Comparison of ENCODE assay signal across 9 mouse cellular contexts in the genomic region with DNA sequence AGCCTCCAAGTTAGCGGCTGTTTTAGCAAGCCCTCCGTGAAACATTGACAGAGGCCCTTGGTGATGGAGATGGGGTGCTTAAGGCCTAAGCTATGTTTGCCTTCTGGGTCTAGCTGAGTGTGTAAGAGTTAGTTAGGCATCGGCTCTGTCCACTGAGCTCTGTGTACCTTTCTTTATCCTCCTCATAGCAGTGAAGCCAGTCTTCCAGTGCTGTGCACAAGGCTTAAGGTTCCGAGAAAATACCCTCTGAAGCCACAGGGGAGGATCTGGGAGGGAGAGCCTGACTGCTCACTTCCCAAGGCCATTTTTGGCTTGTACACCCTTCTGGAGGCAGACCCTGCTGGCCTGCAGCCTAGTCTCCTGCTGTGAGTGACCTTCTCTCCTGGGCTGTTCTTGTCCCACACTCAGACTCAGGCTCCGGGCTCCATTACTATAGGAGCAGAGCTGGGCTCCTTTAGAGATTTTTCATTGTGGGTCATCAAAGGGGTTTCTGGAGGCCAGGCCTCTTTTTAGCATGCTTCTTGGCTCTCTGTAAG. TPM values are rescaled to one million over a fixed set of nuclear protein-coding genes. Genes with fewer than 3 reads are reported as not detected.
DNase-seq lines count a peak whose midpoint lies in the region; ATAC-seq lines count a peak whose summit lies in the region.
"Had no signal": no experiment of that assay in that cellular context is flagged by ENCODE, and none has a peak within 500 bp of the region (broad histone marks: within the 10 kb centered on the region; RNA-seq: fewer than 3 reads in every experiment).

No protein-coding gene starts in this region.

- no peaks in the 10 kb centered on the region for H3K9me3 ChIP-seq in heart, embryonic 10.5 days
- no peaks in the 10 kb centered on the region for H3K9me3 ChIP-seq in forebrain, embryonic 13.5 days (replicated peaks)
- H3K9me3 ChIP-seq: lung, embryonic 15.5 days had no signal

- H3K27ac ChIP-seq in heart, embryonic 10.5 days, result no peak overlapping the region
- peak overlapping the region; percentile 77; the same call in 1 of the 2 replicates for H3K27ac ChIP-seq in forebrain, embryonic 13.5 days
- H3K27ac ChIP-seq: lung, embryonic 15.5 days had no signal

- peak; percentile 95 for DNase-seq in heart, adult 11 months
- DNase-seq in heart, embryonic 10.5 days (ENCODE audit: low spot score), result no peak
- DNase-seq in adrenal gland, adult 2 months, result peak; percentile 86
- peak; percentile 56 to 66 for DNase-seq in kidney, postnatal 4 days
- DNase-seq in T-cell, adult 2 months (ENCODE audit: low spot score), result no peak
- DNase-seq in left cerebral cortex, postnatal 14 days (ENCODE audit: low spot score in 2 of 2), result no peak
- no peak for DNase-seq in spleen, postnatal 14 days (ENCODE audit: low spot score in 2 of 2)

- intact Hi-C loops in left cerebral cortex, postnatal 14 days (cut with DNase I), result no loop called here

- no peak overlapping the region for H3K4me2 ChIP-seq in forebrain, embryonic 13.5 days
- H3K4me2 ChIP-seq: lung, embryonic 15.5 days had no signal

- ATAC-seq in forebrain, embryonic 13.5 days, result no peak

- no peak overlapping the region for H3K4me3 ChIP-seq in heart, embryonic 10.5 days
- H3K4me3 ChIP-seq in forebrain, embryonic 13.5 days, result no peak overlapping the region
- H3K4me3 ChIP-seq: lung, embryonic 15.5 days had no signal

- no peak overlapping the region for H3K9ac ChIP-seq in forebrain, embryonic 13.5 days
- H3K9ac ChIP-seq: lung, embryonic 15.5 days had no signal

- H3K36me3 ChIP-seq in heart, embryonic 10.5 days, result peaks cover 17% of the 10 kb centered on the region
- H3K36me3 ChIP-seq in forebrain, embryonic 13.5 days (ENCODE audit: poor library complexity, severe bottlenecking), result peaks cover 13% of the 10 kb centered on the region

- no peaks in the 10 kb centered on the region for H3K27me3 ChIP-seq in heart, embryonic 10.5 days (ENCODE audit: insufficient read depth, poor library complexity, severe bottlenecking)
- H3K27me3 ChIP-seq in forebrain, embryonic 13.5 days, result no peaks in the 10 kb centered on the region
- H3K27me3 ChIP-seq: lung, embryonic 15.5 days had no signal

- peaks cover 53% of the 10 kb centered on the region for H3K4me1 ChIP-seq in heart, embryonic 10.5 days
- H3K4me1 ChIP-seq in forebrain, embryonic 13.5 days, result peaks cover 32% of the 10 kb centered on the region
- H3K4me1 ChIP-seq: lung, embryonic 15.5 days had no signal

- WGBS in heart, embryonic 10.5 days, result 76% methylated on average over 5 of the region's 5 CpGs
- WGBS in forebrain, embryonic 13.5 days, result 72% methylated on average over 5 of the region's 5 CpGs

RNA-seq across cellular contexts. Expression of a gene that starts 56.7 kb away (rescaled TPM):
- 6.0 and 7.0 TPM in 2 replicates for polyA plus RNA-seq in heart, embryonic 10.5 days (2016; fragmentation: Nextera tagmentation; extraction: Ambion mirVana)
- total RNA-seq in adrenal gland, adult 2 months (2021), result 10 to 100 TPM; 23.6 to 46.6 TPM
- 1.5 and 2.6 TPM in 2 replicates for polyA plus RNA-seq in adrenal gland, adult 2 months (2012; rRNA removed)
- polyA plus RNA-seq in forebrain, embryonic 13.5 days (2015; fragmentation: Nextera tagmentation; extraction: Ambion mirVana), result 8.6 and 11.5 TPM in 2 replicates
- total RNA-seq in left cerebral cortex, postnatal 14 days (2021), result 10 to 100 TPM; 13.8 to 15.1 TPM

RNA-seq across cellular contexts. Expression of a gene that starts 56.7 kb away (rescaled TPM):
- polyA plus RNA-seq in heart, embryonic 10.5 days (2016; fragmentation: Nextera tagmentation; extraction: Ambion mirVana), result 0.21 TPM in 1 of 2 replicates, not detected in the other
- total RNA-seq in adrenal gland, adult 2 months (2021), result not detected
- polyA plus RNA-seq in adrenal gland, adult 2 months (2012; rRNA removed), result 7.5 and 8.0 TPM in 2 replicates
- 0.18 and 0.21 TPM in 2 replicates for polyA plus RNA-seq in forebrain, embryonic 13.5 days (2015; fragmentation: Nextera tagmentation; extraction: Ambion mirVana)
- under 1 TPM in 1 of 2 experiments, not detected in 1; 0.40 TPM for total RNA-seq in left cerebral cortex, postnatal 14 days (2021)
- polyA plus RNA-seq: lung, embryonic 15.5 days had no signal

RNA-seq across cellular contexts. Expression of a gene that starts 56.7 kb away (rescaled TPM):
- 119 and 122 TPM in 2 replicates for polyA plus RNA-seq in heart, embryonic 10.5 days (2016; fragmentation: Nextera tagmentation; extraction: Ambion mirVana)
- 10 to 100 TPM; 94.1 to 98.5 TPM for total RNA-seq in adrenal gland, adult 2 months (2021)
- polyA plus RNA-seq in adrenal gland, adult 2 months (2012; rRNA removed), result 26.7 and 26.8 TPM in 2 replicates
- 143 and 159 TPM in 2 replicates for polyA plus RNA-seq in forebrain, embryonic 13.5 days (2015; fragmentation: Nextera tagmentation; extraction: Ambion mirVana)
- 10 to 100 TPM; 49.0 to 50.6 TPM for total RNA-seq in left cerebral cortex, postnatal 14 days (2021)

Comparison
In these comparisons a context has a peak if more than half of its experiments do, and no peak if none do; other contexts are left out.
1. DNase-seq: peak in heart, adult 11 months (single experiment), adrenal gland, adult 2 months (single experiment) and kidney, postnatal 4 days (2 of 2); none in heart, embryonic 10.5 days (single experiment), T-cell, adult 2 months (single experiment), left cerebral cortex, postnatal 14 days (0 of 2) and spleen, postnatal 14 days (0 of 2).